Mouse (Mus musculus) forebrain, embryonic 12.5 days (tissue): ENCODE data around the gene Gm3448. TPM values are rescaled to one million over a fixed set of nuclear protein-coding genes. Genes with fewer than 3 reads are reported as not detected.
"Not testable (repeated sequence)": the region's sequence is repeated elsewhere in the genome, so short reads cannot be mapped to it uniquely, and the experiment has no call there.

Experiments used
- ATAC-seq: fragments of 200-750 bp; cut with Nextera tagmentation; 2 replicates; pipeline ENCODE4 v1.8.0; 2017; ENCODE audit warnings: moderate TSS enrichment; ENCODE audit not compliant: low FRiP score
- H3K27ac ChIP-seq: fragments of 300-500 bp; sonication (generic); 2 replicates; pipeline ENCODE4 v1.5.1; 2016; ENCODE audit warnings: mild to moderate bottlenecking
- H3K27me3 ChIP-seq: fragments of 300-500 bp; sonication (generic); 2 replicates; pipeline ENCODE4 v1.6.1; 2016; ENCODE audit warnings: mild to moderate bottlenecking
- H3K36me3 ChIP-seq: fragments of 300-500 bp; sonication (generic); replicated peaks from 2 replicates; pipeline ENCODE4 v1.6.1; 2016; ENCODE audit warnings: mild to moderate bottlenecking
- H3K4me1 ChIP-seq: fragments of 300-500 bp; sonication (generic); 2 replicates; pipeline ENCODE4 v1.6.1; 2016
- H3K4me2 ChIP-seq: fragments of 300-500 bp; sonication (generic); 2 replicates; pipeline ENCODE4 v1.6.1; 2016; ENCODE audit warnings: mild to moderate bottlenecking, moderate library complexity
- H3K4me3 ChIP-seq: fragments of 300-500 bp; sonication (generic); replicated peaks from 2 replicates; pipeline ENCODE4 v1.5.1; 2016; ENCODE audit warnings: mild to moderate bottlenecking
- H3K9ac ChIP-seq: fragments of 300-500 bp; sonication (generic); 2 replicates; pipeline ENCODE4 v1.6.1; 2016; ENCODE audit warnings: mild to moderate bottlenecking
- H3K9me3 ChIP-seq: fragments of 300-500 bp; sonication (generic); 2 replicates; pipeline ENCODE4 v1.6.1; 2016
- WGBS: fragments of 180-500 bp; shearing (Covaris S2); methylation state at CpG from one replicate; pipeline ENCODE4 v1.1.7; 2016; 5-methylcytosine and 5-hydroxymethylcytosine counted together
- polyA plus RNA-seq: library from polyadenylated mRNA; unstranded; fragments of >200 nt; fragmentation: Nextera tagmentation; extraction: Ambion mirVana; gene quantifications from 2 replicates; pipeline ENCODE4 v1.2.1, GENCODE M21; 2016

Gm3448 gene
- polyA plus RNA-seq, 1 experiment from 2014 or later = 6.7 TPM

DNA sequence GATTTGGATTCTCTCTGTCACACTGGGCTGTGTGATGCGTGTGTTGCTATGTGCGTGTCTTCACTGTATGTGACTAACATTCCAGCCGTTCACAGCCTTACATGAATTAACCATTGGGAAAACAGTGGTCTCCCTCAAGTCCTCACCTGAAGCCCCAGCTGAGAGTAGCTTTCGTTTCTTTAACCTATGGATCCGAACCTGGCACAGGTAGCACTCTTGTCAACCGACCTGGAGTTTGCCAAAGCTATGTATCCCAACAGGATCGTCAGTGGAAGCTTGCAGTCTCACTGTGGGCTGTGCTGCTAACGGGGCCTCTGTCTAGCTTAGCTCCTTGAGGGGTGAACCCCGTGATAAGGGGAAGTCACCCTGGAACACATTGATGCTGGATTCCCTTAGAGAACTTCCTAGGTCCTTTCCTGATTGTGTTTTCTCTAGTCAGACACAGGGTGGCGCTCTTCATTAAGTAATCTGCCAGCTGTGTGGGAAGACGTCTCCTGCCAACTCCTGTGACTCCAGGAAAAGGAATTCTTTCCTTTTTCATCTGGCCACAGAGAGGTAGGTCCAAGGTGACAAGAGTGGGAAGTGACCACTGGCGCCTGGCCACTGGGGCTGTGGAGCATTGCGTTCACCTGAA is 24.2 kb upstream of the Gm3448 start:
- no peaks in the 10 kb centered on the region for H3K27me3 ChIP-seq
- no peak overlapping the region for H3K9ac ChIP-seq

DNA sequence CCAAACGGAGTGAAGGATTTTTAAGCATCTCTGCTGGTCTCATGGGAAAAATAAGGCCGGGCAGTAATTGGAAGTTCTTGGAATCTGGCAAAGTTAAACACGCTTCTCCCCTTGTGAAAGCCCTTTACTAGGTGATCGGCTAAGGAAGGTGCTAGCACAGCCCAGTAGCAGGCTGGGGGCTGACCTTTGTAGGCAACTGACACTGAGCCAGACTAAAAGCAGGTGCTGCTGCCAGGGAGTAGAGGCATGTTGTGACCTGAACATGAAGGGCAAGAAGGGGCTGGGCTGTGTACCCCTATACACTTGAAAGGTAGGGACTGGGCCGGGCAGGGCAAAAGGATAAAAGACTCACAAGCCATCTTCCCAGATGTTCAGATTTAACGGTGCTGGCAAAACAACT is 19.0 kb upstream of the Gm3448 start:
- H3K27ac ChIP-seq = no peak overlapping the region
- H3K9ac ChIP-seq = no peak overlapping the region
- no peaks in the 10 kb centered on the region for H3K9me3 ChIP-seq
- no peaks in the 10 kb centered on the region for H3K4me1 ChIP-seq
- H3K36me3 ChIP-seq = peaks cover 34% of the 10 kb centered on the region
- no peaks in the 10 kb centered on the region for H3K27me3 ChIP-seq
- 90% methylated on average over 6 of the region's 6 CpGs for WGBS
- no peak overlapping the region for H3K4me2 ChIP-seq
- no peak for ATAC-seq
- H3K4me3 ChIP-seq = no peak overlapping the region

More for the DNA sequence above, 24.2 kb upstream of the Gm3448 start:
- Histone ChIP-seq H3K4me3 (no peak overlapping the region), H3K9me3 (no peaks in the 10 kb centered on the region), H3K27ac (peak overlapping the region; percentile 74), H3K36me3 (peaks cover 11% of the 10 kb centered on the region), H3K4me1 (peaks cover 15% of the 10 kb centered on the region), H3K4me2 (peak overlapping the region; percentile 47)
- ATAC-seq = peak; percentile 87
- 42% methylated on average over 13 of the region's 13 CpGs for WGBS

DNA sequence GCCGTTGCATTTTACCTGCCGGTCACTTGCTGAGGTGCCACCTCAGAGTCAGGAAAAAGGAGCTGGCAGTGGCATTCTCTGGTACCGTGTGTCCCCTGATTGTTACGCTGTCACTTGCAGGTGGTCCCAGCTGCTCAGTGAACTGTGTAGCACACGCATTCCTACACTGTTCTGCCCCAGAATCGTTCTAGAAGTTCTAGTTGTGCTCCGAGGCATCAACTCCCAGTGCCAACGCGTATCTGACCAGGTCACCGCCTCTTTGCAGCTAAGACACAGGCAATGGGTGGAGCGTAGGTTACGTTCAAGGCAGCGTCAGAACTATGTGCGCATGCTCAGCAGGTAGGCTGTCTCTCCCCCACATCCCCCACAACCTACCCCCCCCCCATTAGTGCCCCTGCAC is 18.3 kb upstream of the Gm3448 start:
- no peak overlapping the region for H3K9ac ChIP-seq
- H3K4me2 ChIP-seq = no peak overlapping the region
- H3K9me3 ChIP-seq = no peaks in the 10 kb centered on the region
- H3K27ac ChIP-seq = no peak overlapping the region
- H3K4me3 ChIP-seq = no peak overlapping the region
- no peaks in the 10 kb centered on the region for H3K27me3 ChIP-seq
- 94% methylated on average over 14 of the region's 14 CpGs for WGBS
- ATAC-seq = no peak
- H3K36me3 ChIP-seq = peaks cover 34% of the 10 kb centered on the region
- no peaks in the 10 kb centered on the region for H3K4me1 ChIP-seq

DNA sequence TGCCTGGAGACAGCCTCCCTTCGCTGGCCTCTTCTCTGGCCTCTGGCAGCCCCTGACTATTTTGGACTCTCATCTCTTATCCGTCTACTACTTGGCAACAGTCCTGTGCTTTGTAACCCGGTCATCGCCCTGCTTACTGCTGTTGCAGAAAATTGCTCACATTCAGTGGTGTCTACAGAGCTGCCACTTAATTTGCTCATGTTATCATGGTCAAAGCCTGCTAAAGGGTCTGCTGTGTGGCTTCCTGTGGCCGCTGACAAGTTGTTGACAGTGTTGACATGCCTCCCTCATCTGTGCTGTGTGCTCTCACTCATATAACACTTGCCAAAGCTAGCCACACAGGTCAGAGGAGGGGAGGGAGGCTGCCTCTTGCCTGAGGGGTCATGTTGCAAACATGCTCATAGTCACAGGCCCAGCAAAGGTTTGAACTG is 16.8 kb upstream of the Gm3448 start:
- H3K9ac ChIP-seq = no peak overlapping the region
- H3K9me3 ChIP-seq = no peaks in the 10 kb centered on the region
- no peaks in the 10 kb centered on the region for H3K4me1 ChIP-seq
- no peak overlapping the region for H3K27ac ChIP-seq
- H3K27me3 ChIP-seq = no peaks in the 10 kb centered on the region
- peaks cover 34% of the 10 kb centered on the region for H3K36me3 ChIP-seq
- no peak overlapping the region for H3K4me2 ChIP-seq
- H3K4me3 ChIP-seq = no peak overlapping the region
- ATAC-seq = no peak
- 95% methylated on average over 5 of the region's 5 CpGs for whole genome bisulfite sequencing

DNA sequence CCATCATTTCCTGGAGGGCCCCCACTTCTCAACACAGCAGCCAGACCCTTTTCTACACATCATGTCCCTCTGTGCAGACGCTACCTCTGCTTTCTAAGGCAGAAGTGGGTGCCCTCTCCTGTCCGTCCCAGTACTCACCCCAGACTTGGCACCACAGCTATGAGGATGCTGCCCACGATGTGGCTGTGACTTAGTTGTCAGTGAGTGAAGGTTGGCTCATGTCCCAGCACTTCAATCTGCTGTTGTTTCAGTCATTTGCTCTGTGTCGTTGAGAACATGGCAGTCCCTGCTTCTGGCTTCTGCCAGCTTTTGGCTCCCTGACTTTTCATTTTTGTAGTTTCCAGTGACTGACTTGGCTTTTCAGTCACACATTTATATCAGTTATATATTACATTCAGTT is 14.6 kb upstream of the Gm3448 start:
- H3K4me3 ChIP-seq = no peak overlapping the region
- 93% methylated on average over 4 of the region's 4 CpGs for WGBS
- H3K4me1 ChIP-seq = no peaks in the 10 kb centered on the region
- ATAC-seq = no peak
- H3K9me3 ChIP-seq = no peaks in the 10 kb centered on the region
- H3K27ac ChIP-seq = no peak overlapping the region
- H3K36me3 ChIP-seq = peaks cover 24% of the 10 kb centered on the region
- no peaks in the 10 kb centered on the region for H3K27me3 ChIP-seq
- no peak overlapping the region for H3K4me2 ChIP-seq
- H3K9ac ChIP-seq = no peak overlapping the region

DNA sequence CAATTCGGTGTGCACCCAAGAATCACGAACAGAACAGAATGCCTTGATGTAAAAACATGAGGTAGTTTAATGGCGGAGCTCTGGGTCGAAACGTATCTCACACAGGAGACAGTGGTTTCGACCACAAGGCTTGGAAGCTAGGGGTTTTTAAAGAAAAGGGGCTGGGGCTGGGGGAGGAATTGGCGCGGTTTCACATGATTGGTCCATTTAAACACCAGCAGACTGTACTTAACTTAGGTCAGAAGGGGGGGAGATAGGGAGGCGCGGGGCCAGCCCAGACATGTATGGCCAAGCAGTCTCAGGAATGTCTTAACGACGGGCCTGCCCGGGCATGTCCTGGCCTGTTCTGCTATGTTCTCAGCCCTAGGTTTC is 12.5 kb upstream of the Gm3448 start:
- H3K9me3 ChIP-seq, H3K9ac ChIP-seq, H3K4me1 ChIP-seq, H3K27ac ChIP-seq, H3K4me2 ChIP-seq, ATAC-seq, H3K4me3 ChIP-seq, H3K27me3 ChIP-seq: not testable (repeated sequence)
- 91% methylated on average over 11 of the region's 13 CpGs for WGBS
- H3K36me3 ChIP-seq = peaks cover 22% of the 10 kb centered on the region

DNA sequence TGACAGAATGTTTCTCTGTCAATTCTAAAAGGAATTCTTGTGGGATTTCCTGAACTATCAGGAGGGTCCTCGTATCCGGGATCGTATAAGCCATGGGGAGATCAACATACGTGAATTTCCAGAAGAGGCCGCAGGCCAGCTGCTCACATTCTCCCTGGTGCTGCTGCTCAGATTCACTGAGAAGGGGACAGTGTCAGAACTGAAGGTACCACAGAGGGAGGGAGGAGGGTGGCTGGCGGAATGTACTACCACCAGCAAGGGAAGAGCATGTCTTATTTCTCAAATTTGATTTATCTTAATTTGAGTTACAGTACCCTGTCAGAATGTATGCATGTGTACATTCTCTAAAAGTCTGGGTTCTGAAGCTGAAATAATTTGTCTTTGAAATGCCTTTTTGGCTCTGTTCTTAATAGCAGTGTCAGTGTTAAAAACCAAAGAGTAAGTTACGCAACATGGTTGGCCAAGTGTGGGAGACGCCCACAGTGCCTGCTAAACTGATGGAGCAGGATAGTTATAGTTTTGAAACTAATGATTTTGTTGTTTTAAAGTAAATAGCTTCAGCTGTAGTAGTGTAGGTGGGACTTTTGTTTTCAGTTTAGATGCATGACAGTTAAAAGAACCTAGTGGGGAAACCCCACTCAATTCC is 12.0 kb upstream of the Gm3448 start:
- H3K9ac ChIP-seq, H3K4me3 ChIP-seq, H3K4me2 ChIP-seq, H3K27ac ChIP-seq, H3K27me3 ChIP-seq, ATAC-seq, H3K4me1 ChIP-seq, H3K9me3 ChIP-seq: not testable (repeated sequence)
- H3K36me3 ChIP-seq = peaks cover 17% of the 10 kb centered on the region
- WGBS = 92% methylated on average over 6 of the region's 8 CpGs

DNA sequence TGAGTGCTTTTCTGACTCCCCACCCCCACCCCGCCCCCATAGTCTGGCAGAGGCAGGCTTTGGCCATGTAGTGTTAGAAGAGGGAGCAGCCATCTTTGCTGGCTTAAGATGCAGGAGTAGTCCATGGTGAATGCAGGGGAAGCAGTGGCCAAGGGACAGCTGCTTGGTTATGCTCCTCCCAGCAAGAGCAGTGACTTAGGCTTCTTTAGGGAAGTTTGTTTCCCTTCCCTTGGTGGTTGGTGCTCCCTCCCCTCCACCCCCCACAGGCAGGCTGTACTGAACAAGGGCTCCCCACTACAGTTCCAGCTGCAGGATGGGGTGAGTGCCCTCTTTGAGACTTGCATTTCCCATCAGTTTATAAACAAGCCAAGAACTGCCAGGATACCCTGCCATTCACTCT is 11.4 kb upstream of the Gm3448 start:
- ATAC-seq, H3K27ac ChIP-seq, H3K9me3 ChIP-seq, H3K4me3 ChIP-seq, H3K4me2 ChIP-seq, H3K9ac ChIP-seq, H3K4me1 ChIP-seq, H3K27me3 ChIP-seq: not testable (repeated sequence)
- H3K36me3 ChIP-seq = peaks cover 13% of the 10 kb centered on the region
- 67% methylated on average over 1 of the region's 1 CpGs for WGBS

DNA sequence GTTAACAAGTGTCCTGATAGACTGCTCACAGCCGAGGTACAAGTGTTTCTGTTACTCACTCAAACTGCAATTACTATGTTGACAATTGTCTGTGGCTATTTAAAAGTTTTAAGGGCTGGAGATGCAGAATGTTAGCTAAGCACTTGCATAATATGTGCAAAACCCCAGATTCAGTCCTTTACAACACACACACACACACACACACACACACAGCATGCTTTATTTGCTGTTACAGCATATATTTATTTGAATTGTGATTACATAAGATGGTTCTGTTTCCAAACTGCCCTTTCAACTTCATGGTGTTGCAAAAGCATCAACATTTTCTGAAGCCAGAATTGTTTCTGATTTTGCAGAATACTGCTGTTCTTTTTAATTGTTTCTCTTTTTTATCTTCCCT is 9.0 kb upstream of the Gm3448 start:
- H3K27me3 ChIP-seq, H3K9ac ChIP-seq, H3K4me1 ChIP-seq, H3K9me3 ChIP-seq, H3K4me3 ChIP-seq, ATAC-seq, H3K36me3 ChIP-seq, H3K4me2 ChIP-seq, H3K27ac ChIP-seq: not testable (repeated sequence)
- WGBS = no CpG with 5 or more reads among the region's 1 CpGs

DNA sequence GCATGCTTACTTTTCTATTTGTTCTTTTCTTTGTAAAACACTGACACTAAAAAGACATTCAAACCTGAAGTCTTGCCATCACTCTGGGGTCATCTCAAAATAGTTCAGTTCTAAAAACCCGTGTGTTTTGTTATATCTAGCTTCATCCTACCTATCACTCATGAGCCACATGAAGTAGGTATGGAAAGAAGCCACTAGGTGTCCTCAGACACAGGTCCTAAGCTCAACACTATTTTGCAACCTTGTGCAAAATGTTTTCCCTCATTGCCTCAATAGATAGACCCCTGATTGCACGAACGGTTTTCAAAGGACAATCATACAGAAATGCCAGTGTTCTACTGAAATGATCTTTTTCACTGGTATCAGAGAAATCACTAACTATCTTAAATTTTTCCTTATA is 882 bp downstream of the Gm3448 start:
- no CpG with 5 or more reads among the region's 3 CpGs for WGBS
- 0 out of 2 replicates have a peak, but pooled peaks have one; percentile 10 for ATAC-seq
- not testable (repeated sequence) for H3K9me3 ChIP-seq, H3K27me3 ChIP-seq, H3K36me3 ChIP-seq, H3K4me3 ChIP-seq, H3K9ac ChIP-seq, H3K4me2 ChIP-seq, H3K27ac ChIP-seq, H3K4me1 ChIP-seq

DNA sequence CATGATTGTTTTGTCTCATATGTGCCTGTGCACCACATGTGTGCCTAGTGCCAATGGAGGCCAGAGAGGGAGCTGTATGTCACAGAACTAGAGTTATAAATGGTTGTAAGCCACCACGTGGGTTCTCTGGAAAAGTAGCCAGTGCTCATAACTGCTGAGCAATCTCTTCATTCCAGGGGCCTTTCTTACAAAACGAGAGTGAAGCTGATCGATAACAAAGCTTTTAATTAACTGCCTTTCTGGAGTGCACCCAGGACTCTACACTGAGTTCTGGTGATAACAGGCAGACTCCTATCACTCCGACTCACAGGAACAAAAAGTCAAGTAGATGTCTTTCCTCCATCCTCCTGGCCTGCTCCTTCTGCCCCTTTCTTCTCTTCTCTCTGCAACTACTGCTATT is 9.9 kb downstream of the Gm3448 start:
- H3K4me2 ChIP-seq, H3K27ac ChIP-seq, H3K27me3 ChIP-seq, H3K36me3 ChIP-seq, H3K4me3 ChIP-seq, H3K9ac ChIP-seq, H3K9me3 ChIP-seq, ATAC-seq, H3K4me1 ChIP-seq: not testable (repeated sequence)
- WGBS = no CpG with 5 or more reads among the region's 4 CpGs

DNA sequence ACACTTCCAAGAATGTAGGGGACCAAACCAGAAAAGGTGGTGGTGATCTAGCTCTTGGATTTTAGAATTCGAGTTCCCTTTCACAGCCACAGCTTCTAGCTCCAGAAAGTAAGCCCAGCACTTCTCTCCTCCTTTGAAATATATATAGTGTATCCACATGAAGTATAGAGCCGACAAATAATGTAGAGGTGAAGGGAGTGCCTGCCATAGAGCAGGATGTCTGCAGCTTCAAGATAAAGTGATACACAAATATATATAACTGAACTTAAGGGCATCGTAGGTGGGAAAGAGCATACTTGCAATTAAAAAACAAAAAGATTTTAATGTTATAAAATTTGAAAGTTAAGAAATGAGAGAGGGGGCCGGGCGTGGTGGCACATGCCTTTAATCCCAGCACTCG is 15.8 kb downstream of the Gm3448 start:
- not testable (repeated sequence) for H3K9ac ChIP-seq, H3K4me3 ChIP-seq, H3K27me3 ChIP-seq, H3K27ac ChIP-seq, ATAC-seq, H3K36me3 ChIP-seq, H3K4me1 ChIP-seq, H3K9me3 ChIP-seq, H3K4me2 ChIP-seq
- WGBS = no CpG with 5 or more reads among the region's 6 CpGs

DNA sequence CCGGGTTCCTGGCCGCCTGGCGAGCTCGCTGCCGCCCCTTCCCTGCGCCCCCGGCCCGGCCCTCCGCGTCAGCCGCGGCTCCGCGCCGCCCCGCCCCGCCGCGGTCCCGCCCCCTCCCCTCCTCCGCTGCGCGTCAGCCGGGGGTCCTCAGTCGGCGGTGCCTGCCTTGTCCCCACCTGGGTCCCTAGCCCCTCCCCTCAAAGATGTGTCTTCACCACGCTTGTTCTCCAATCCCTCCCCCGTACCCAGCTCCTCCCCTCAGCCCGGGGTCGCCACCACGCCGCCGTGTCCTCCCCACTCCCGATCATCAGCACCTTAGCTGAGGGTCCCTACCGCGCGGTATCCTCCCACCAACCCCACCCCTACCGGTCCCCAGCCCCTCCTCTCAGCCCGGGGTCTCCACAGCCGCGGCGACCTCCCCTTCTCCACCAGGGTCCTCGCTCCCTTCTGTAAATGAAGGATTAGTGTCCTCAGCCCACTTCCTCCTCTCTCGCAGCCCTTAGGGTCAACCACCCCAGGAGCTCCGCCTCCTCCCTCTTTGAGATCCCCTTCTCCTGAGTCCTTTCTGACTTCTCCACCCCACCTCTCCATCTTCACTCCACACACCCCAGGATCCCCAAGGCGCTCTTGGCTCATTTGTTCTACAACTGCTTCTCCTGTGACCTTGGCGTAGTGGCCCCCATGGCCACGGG is 16.7 kb downstream of the Gm3448 start:
- H3K4me2 ChIP-seq, H3K4me3 ChIP-seq, H3K36me3 ChIP-seq, H3K4me1 ChIP-seq, H3K27ac ChIP-seq, H3K27me3 ChIP-seq, H3K9ac ChIP-seq, H3K9me3 ChIP-seq: not testable (repeated sequence)
- WGBS = no CpG with 5 or more reads among the region's 48 CpGs
- peak; percentile 95 for ATAC-seq
